Comparison of ENCODE assay signal across 19 mouse cellular contexts in genomic region chr5:122883652-122884235, GRCm38 (mm10). TPM values are rescaled to one million over a fixed set of nuclear protein-coding genes. Genes with fewer than 3 reads are reported as not detected.
A peak's percentile ranks its signal among the peaks of the same experiment; 100 is the strongest.
DNase-seq lines count a peak whose midpoint lies in the region; ATAC-seq and TF ChIP-seq lines count a peak whose summit lies in the region.
"Had no signal": no experiment of that assay in that cellular context is flagged by ENCODE, and none has a peak within 500 bp of the region (broad histone marks: within the 10 kb centered on the region; RNA-seq: fewer than 3 reads in every experiment).

No protein-coding gene starts in this region.

- H3K4me3 ChIP-seq in heart, embryonic 10.5 days = no peak overlapping the region
- H3K4me3 ChIP-seq in heart, embryonic 11.5 days (ENCODE audit: low read depth, low read length) = no peak overlapping the region
- H3K4me3 ChIP-seq in lung, postnatal 0 days (ENCODE audit: low read depth, low read length) = no peak overlapping the region
- no peak overlapping the region for H3K4me3 ChIP-seq in lung, adult 2 months (replicated peaks; ENCODE audit: extremely low read depth, low read depth, low read length)
- no peak overlapping the region for H3K4me3 ChIP-seq in CH12.LX (replicated peaks in 1 of 3; ENCODE audit: low read depth in 2 of 3, low read length in 2 of 3, poor library complexity in 1 of 3)
- no peak overlapping the region for H3K4me3 ChIP-seq in stomach, embryonic 15.5 days (replicated peaks)
- H3K4me3 ChIP-seq in intestine, postnatal 0 days (ENCODE audit: low read depth, low read length) = no peak overlapping the region
- H3K4me3 ChIP-seq: embryonic facial prominence, embryonic 12.5 days; forebrain, embryonic 15.5 days; heart, embryonic 12.5 days; hindbrain, embryonic 12.5 days had no signal

- ATAC-seq in heart, embryonic 11.5 days (replicated peaks; ENCODE audit: insufficient number of reproducible peaks, low FRiP score, low TSS enrichment) = no peak
- ATAC-seq in lung, postnatal 0 days = peak; percentile 60
- ATAC-seq in stomach, embryonic 15.5 days (ENCODE audit: insufficient read depth, low FRiP score, low read depth) = no peak
- ATAC-seq in intestine, postnatal 0 days = no peak
- ATAC-seq: forebrain, embryonic 15.5 days; hindbrain, embryonic 16.5 days had no signal

- no peaks in the 10 kb centered on the region for H3K9me3 ChIP-seq in heart, embryonic 10.5 days
- H3K9me3 ChIP-seq in heart, embryonic 11.5 days (replicated peaks; ENCODE audit: control insufficient read depth, low read length) = no peaks in the 10 kb centered on the region
- H3K9me3 ChIP-seq in lung, postnatal 0 days (ENCODE audit: low read length) = no peaks in the 10 kb centered on the region
- H3K9me3 ChIP-seq in CH12.LX (replicated peaks; ENCODE audit: low read length) = no peaks in the 10 kb centered on the region
- no peaks in the 10 kb centered on the region for H3K9me3 ChIP-seq in stomach, embryonic 15.5 days
- H3K9me3 ChIP-seq in intestine, postnatal 0 days (ENCODE audit: control insufficient read depth) = no peaks in the 10 kb centered on the region
- H3K9me3 ChIP-seq: embryonic facial prominence, embryonic 12.5 days; forebrain, embryonic 15.5 days; heart, embryonic 12.5 days; hindbrain, embryonic 12.5 days had no signal

- H3K4me2 ChIP-seq in heart, embryonic 11.5 days = no peak overlapping the region
- no peak overlapping the region for H3K4me2 ChIP-seq in lung, postnatal 0 days (replicated peaks; ENCODE audit: low read depth, low read length)
- H3K4me2 ChIP-seq in CH12.LX (ENCODE audit: insufficient read depth, low read depth, poor library complexity, severe bottlenecking) = no peak overlapping the region
- H3K4me2 ChIP-seq in stomach, embryonic 15.5 days = no peak overlapping the region
- H3K4me2 ChIP-seq in intestine, postnatal 0 days (replicated peaks; ENCODE audit: low read depth) = no peak overlapping the region
- H3K4me2 ChIP-seq: embryonic facial prominence, embryonic 12.5 days; forebrain, embryonic 15.5 days; heart, embryonic 12.5 days; hindbrain, embryonic 12.5 days had no signal

- H3K4me1 ChIP-seq in heart, embryonic 10.5 days = peaks cover 16% of the 10 kb centered on the region
- peaks cover 2% of the 10 kb centered on the region; the same call in 1 of the 2 replicates for H3K4me1 ChIP-seq in heart, embryonic 11.5 days (ENCODE audit: control insufficient read depth, insufficient read depth, low read length)
- no peaks in the 10 kb centered on the region for H3K4me1 ChIP-seq in lung, postnatal 0 days (ENCODE audit: insufficient read depth, low read depth, low read length)
- no peaks in the 10 kb centered on the region; the same call in 1 of the 2 replicates for H3K4me1 ChIP-seq in lung, adult 2 months (ENCODE audit: control insufficient read depth, insufficient read depth, low read length)
- H3K4me1 ChIP-seq in CH12.LX (ENCODE audit: control insufficient read depth in 1 of 2, insufficient read depth in 2 of 2) = peaks cover 40 to 94% of the 10 kb centered on the region in 2 experiments
- peaks cover 10% of the 10 kb centered on the region for H3K4me1 ChIP-seq in stomach, embryonic 15.5 days
- H3K4me1 ChIP-seq in intestine, postnatal 0 days (replicated peaks; ENCODE audit: control insufficient read depth, insufficient read depth, low read length) = peaks cover 4% of the 10 kb centered on the region; the same call in 1 of the 2 replicates
- H3K4me1 ChIP-seq: embryonic facial prominence, embryonic 12.5 days had no signal

- DNase-seq in heart, embryonic 10.5 days (ENCODE audit: low spot score) = peak; percentile 53
- DNase-seq in lung, postnatal 0 days (ENCODE audit: low spot score) = peak; percentile 42
- no peak for DNase-seq in lung, adult 2 months
- DNase-seq in CH12.LX (ENCODE audit: extremely low read depth) = no peak
- no peak for DNase-seq in kidney, postnatal 36 days
- DNase-seq: adrenal gland, adult 8-10 months; adrenal gland, postnatal 36 days; cerebellum, adult 11 months; cerebellum, adult 8-10 months; gastrocnemius, postnatal 36 days; heart, postnatal 36 days had no signal

- no peak for TF ChIP-seq EP300 in lung, postnatal 0 days (IDR thresholded peaks at IDR 0.05)
- no peak for TF ChIP-seq EP300 in CH12.LX (IDR thresholded peaks at IDR 0.05; ENCODE audit: low read length)

- dilution Hi-C loops in CH12.LX (cut with MboI; ENCODE audit: extremely low pct_ligation_motif_present, extremely low pct_unique_long_range_greater_than_20kb, low sequenced_read_pairs) = no loop called here

- no peak overlapping the region for H3K9ac ChIP-seq in heart, embryonic 11.5 days (ENCODE audit: low read depth, low read length)
- no peak overlapping the region for H3K9ac ChIP-seq in lung, postnatal 0 days (replicated peaks; ENCODE audit: low read depth)
- peak overlapping the region; percentile 91; the same call in 1 of the 2 replicates for H3K9ac ChIP-seq in CH12.LX (ENCODE audit: insufficient read depth, low read depth)
- H3K9ac ChIP-seq in stomach, embryonic 15.5 days = no peak overlapping the region
- no peak overlapping the region for H3K9ac ChIP-seq in intestine, postnatal 0 days (ENCODE audit: low read depth, low read length)
- H3K9ac ChIP-seq: embryonic facial prominence, embryonic 12.5 days; forebrain, embryonic 15.5 days; heart, embryonic 12.5 days; hindbrain, embryonic 12.5 days had no signal

- 44% methylated on average over 2 of the region's 2 CpGs for WGBS in heart, embryonic 10.5 days
- WGBS in heart, embryonic 11.5 days (ENCODE audit: insufficient replicate concordance) = 45% methylated on average over 2 of the region's 2 CpGs
- 36% methylated on average over 2 of the region's 2 CpGs for WGBS in lung, postnatal 0 days
- 39% methylated on average over 2 of the region's 2 CpGs for WGBS in lung, adult 2 months
- WGBS in stomach, embryonic 15.5 days = 40% methylated on average over 2 of the region's 2 CpGs
- WGBS in intestine, postnatal 0 days = 32% methylated on average over 2 of the region's 2 CpGs

- no peaks in the 10 kb centered on the region for H3K27me3 ChIP-seq in heart, embryonic 10.5 days (ENCODE audit: insufficient read depth, poor library complexity, severe bottlenecking)
- no peaks in the 10 kb centered on the region for H3K27me3 ChIP-seq in heart, embryonic 11.5 days (ENCODE audit: control insufficient read depth, insufficient read depth, low read length)
- no peaks in the 10 kb centered on the region for H3K27me3 ChIP-seq in lung, postnatal 0 days (replicated peaks; ENCODE audit: insufficient read depth, low read length)
- no peaks in the 10 kb centered on the region for H3K27me3 ChIP-seq in CH12.LX (replicated peaks)
- H3K27me3 ChIP-seq in stomach, embryonic 15.5 days (replicated peaks) = no peaks in the 10 kb centered on the region
- H3K27me3 ChIP-seq in intestine, postnatal 0 days (replicated peaks; ENCODE audit: control insufficient read depth, insufficient read depth, low read length) = no peaks in the 10 kb centered on the region
- H3K27me3 ChIP-seq: embryonic facial prominence, embryonic 12.5 days; forebrain, embryonic 15.5 days; heart, embryonic 12.5 days; hindbrain, embryonic 12.5 days had no signal

- no peak for TF ChIP-seq RAD21 in CH12.LX (IDR thresholded peaks at IDR 0.05; ENCODE audit: low read depth, low read length)

- TF ChIP-seq CTCF in lung, postnatal 0 days (IDR thresholded peaks at IDR 0.05) = no peak
- TF ChIP-seq CTCF in lung, adult 2 months (IDR thresholded peaks at IDR 0.05; ENCODE audit: insufficient read depth, low read length) = no peak
- TF ChIP-seq CTCF in CH12.LX (conservative IDR thresholded peaks at IDR 0.05 in 1 of 2, IDR thresholded peaks at IDR 0.05 in 1 of 2; ENCODE audit: low read depth in 2 of 2, low read length in 2 of 2) = no peak
- no peak for TF ChIP-seq CTCF in intestine, postnatal 0 days (IDR thresholded peaks at IDR 0.05; ENCODE audit: low read depth)

- no peak for TF ChIP-seq POLR2A in lung, adult 2 months (IDR thresholded peaks at IDR 0.05; ENCODE audit: borderline replicate concordance, extremely low read depth, low read depth, low read length)
- TF ChIP-seq POLR2A in CH12.LX (IDR thresholded peaks at IDR 0.05; ENCODE audit: low read depth, low read length) = peak; percentile 55

- in situ Hi-C loops in CH12.LX (cut with MboI; ENCODE audit: low pct_ligation_motif_present, low pct_unique_long_range_greater_than_20kb, low sequenced_read_pairs) = no loop called here

- H3K27ac ChIP-seq in heart, embryonic 10.5 days = no peak overlapping the region
- no peak overlapping the region for H3K27ac ChIP-seq in heart, embryonic 11.5 days (ENCODE audit: low read depth, low read length)
- H3K27ac ChIP-seq in lung, postnatal 0 days (ENCODE audit: low read length) = 0 out of 2 replicates have a peak overlapping the region, but pooled peaks have one; percentile 3
- H3K27ac ChIP-seq in CH12.LX (ENCODE audit: insufficient read depth, low read depth) = peak overlapping the region; percentile 92
- peak overlapping the region; percentile 77; the same call in 1 of the 2 replicates for H3K27ac ChIP-seq in stomach, embryonic 15.5 days
- no peak overlapping the region for H3K27ac ChIP-seq in intestine, postnatal 0 days (ENCODE audit: low read depth, low read length)
- H3K27ac ChIP-seq: embryonic facial prominence, embryonic 12.5 days; forebrain, embryonic 15.5 days; hindbrain, embryonic 12.5 days had no signal

- peaks cover 50% of the 10 kb centered on the region for H3K36me3 ChIP-seq in heart, embryonic 10.5 days
- H3K36me3 ChIP-seq in heart, embryonic 11.5 days (ENCODE audit: control insufficient read depth, insufficient read depth, low read length) = peaks cover 11% of the 10 kb centered on the region; the same call in 1 of the 2 replicates
- peaks cover 11% of the 10 kb centered on the region for H3K36me3 ChIP-seq in lung, postnatal 0 days (ENCODE audit: insufficient read depth, low read length)
- H3K36me3 ChIP-seq in CH12.LX (replicated peaks in 1 of 2; ENCODE audit: control insufficient read depth in 1 of 2, insufficient read depth in 1 of 2, low read length in 1 of 2) = peaks cover 46 to 82% of the 10 kb centered on the region in 2 experiments
- peaks cover 19% of the 10 kb centered on the region for H3K36me3 ChIP-seq in stomach, embryonic 15.5 days
- H3K36me3 ChIP-seq in intestine, postnatal 0 days (ENCODE audit: control insufficient read depth, insufficient read depth) = peaks cover 21% of the 10 kb centered on the region; the same call in 1 of the 2 replicates

- H3K79me2 ChIP-seq in CH12.LX (replicated peaks; ENCODE audit: control insufficient read depth, extremely low read depth, insufficient read depth, poor library complexity, severe bottlenecking) = peaks cover 85% of the 10 kb centered on the region

RNA-seq across cellular contexts. Expression of gene Rnf34, which starts 33.9 kb away (rescaled TPM):
- polyA plus RNA-seq in heart, embryonic 10.5 days (2016; fragmentation: Nextera tagmentation; extraction: Ambion mirVana) = 33.6 and 35.3 TPM in 2 replicates
- polyA plus RNA-seq in heart, embryonic 11.5 days (2014; fragmentation: Nextera tagmentation; extraction: Ambion mirVana) = 32.4 and 36.0 TPM in 2 replicates
- polyA plus RNA-seq in lung, postnatal 0 days (2015; fragmentation: Nextera tagmentation; extraction: Ambion mirVana) = 24.3 and 24.7 TPM in 2 replicates
- 7.8 and 9.6 TPM in 2 replicates for polyA plus RNA-seq in lung, adult 2 months (2012; rRNA removed)
- 17.2 and 18.4 TPM in 2 replicates for total RNA-seq in CH12.LX (2012; rRNA removed)
- total RNA-seq in CH12.LX (2014; rRNA removed) = 24.1 and 24.6 TPM in 2 replicates
- polyA plus RNA-seq in CH12.LX (2012; ENCODE audit: insufficient read length, low read depth) = 29.1 and 30.8 TPM in 2 replicates
- 28.4 and 32.7 TPM in 2 replicates for polyA plus RNA-seq in stomach, embryonic 15.5 days (2015; fragmentation: Nextera tagmentation; extraction: Ambion mirVana)
- polyA plus RNA-seq in intestine, postnatal 0 days (2015; fragmentation: Nextera tagmentation; extraction: Ambion mirVana) = 18.3 and 21.0 TPM in 2 replicates

Comparison
In these comparisons a context has a peak if more than half of its experiments do, and no peak if none do; other contexts are left out.
1. DNase-seq: peak in heart, embryonic 10.5 days (single experiment) and lung, postnatal 0 days (single experiment); none in lung, adult 2 months (single experiment), CH12.LX (single experiment) and kidney, postnatal 36 days (0 of 2).
2. H3K27ac ChIP-seq: peak in lung, postnatal 0 days (single experiment), CH12.LX (single experiment) and stomach, embryonic 15.5 days (single experiment); none in heart, embryonic 10.5 days (single experiment), heart, embryonic 11.5 days (single experiment) and intestine, postnatal 0 days (single experiment).